Mouse (Mus musculus) forebrain, embryonic 14.5 days (tissue): ENCODE results near the gene Rflna. TPM values are rescaled to one million over a fixed set of nuclear protein-coding genes. Genes with fewer than 3 reads are reported as not detected.

Experiments
- ATAC-seq: fragments of 200-750 bp; cut with Nextera tagmentation; 2 replicates; pipeline ENCODE4 v1.8.0; 2017; ENCODE audit warnings: mild to moderate bottlenecking, moderate library complexity
- DNase-seq: peaks from one replicate; pipeline ENCODE4 v3.0.0-alpha.2; 2015; ENCODE audit warnings: low spot score
- H3K27ac ChIP-seq: fragments of 300-500 bp; sonication (generic); 2 replicates; pipeline ENCODE4 v1.5.1; 2014; ENCODE audit warnings: low read depth, mild to moderate bottlenecking, control low read depth, low read length, moderate library complexity
- H3K27me3 ChIP-seq: fragments of 300-500 bp; sonication (generic); replicated peaks from 2 replicates; pipeline ENCODE4 v1.6.1; 2014; ENCODE audit warnings: low read length, control low read depth, mixed read lengths; ENCODE audit not compliant: control insufficient read depth, insufficient read depth
- H3K36me3 ChIP-seq: fragments of 300-500 bp; sonication (generic); 2 replicates; pipeline ENCODE4 v1.6.1; 2014; ENCODE audit warnings: low read length, control low read depth; ENCODE audit not compliant: control insufficient read depth, insufficient read depth
- H3K4me1 ChIP-seq: fragments of 300-500 bp; sonication (generic); 2 replicates; pipeline ENCODE4 v1.6.1; 2014; ENCODE audit warnings: antibody characterized with exemption, low read length, control low read depth; ENCODE audit not compliant: control insufficient read depth, insufficient read depth
- H3K4me2 ChIP-seq: fragments of 300-500 bp; sonication (generic); 2 replicates; pipeline ENCODE4 v1.6.1; 2014; ENCODE audit warnings: mild to moderate bottlenecking, control low read depth, low read length
- H3K4me3 ChIP-seq: fragments of 300-500 bp; sonication (generic); 2 replicates; pipeline ENCODE4 v1.5.1; 2014; ENCODE audit warnings: low read depth, low read length, control low read depth
- H3K9ac ChIP-seq: fragments of 300-500 bp; sonication (generic); 2 replicates; pipeline ENCODE4 v1.6.1; 2014; ENCODE audit warnings: mild to moderate bottlenecking, low read length, control low read depth, moderate library complexity
- H3K9me3 ChIP-seq: fragments of 300-500 bp; sonication (generic); replicated peaks from 2 replicates; pipeline ENCODE4 v1.6.1; 2016; ENCODE audit warnings: low read length, control low read depth, mixed read lengths; ENCODE audit not compliant: control insufficient read depth
- WGBS: fragments of 180-500 bp; shearing (Covaris S2); extraction: QIAGEN DNeasy Blood & Tissue Kit; methylation state at CpG from one replicate; pipeline ENCODE4 v1.1.7; 2014; 5-methylcytosine and 5-hydroxymethylcytosine counted together
- polyA plus RNA-seq: library from polyadenylated mRNA; unstranded; fragments of >200 nt; fragmentation: Nextera tagmentation; extraction: Ambion mirVana; gene quantifications from 2 replicates; pipeline ENCODE4 v1.2.1, GENCODE M21; 2014

Rflna gene
- polyA plus RNA-seq, 1 experiment from 2014 or later, result 3.2 TPM

GRCm38 (mm10) chr5:124997913-124998312 lies 5.1 kb upstream of the Rflna start:
- H3K9ac ChIP-seq, result no peak overlapping the region
- no peaks in the 10 kb centered on the region for H3K36me3 ChIP-seq
- no peak for DNase-seq
- ATAC-seq, result no peak
- no peaks in the 10 kb centered on the region for H3K4me1 ChIP-seq
- H3K27ac ChIP-seq, result no peak overlapping the region
- no peak overlapping the region for H3K4me3 ChIP-seq
- no peaks in the 10 kb centered on the region for H3K9me3 ChIP-seq
- 0 out of 2 replicates have a peak, but pooled peaks cover 2% of the 10 kb centered on the region for H3K27me3 ChIP-seq
- 87% methylated on average over 4 of the region's 4 CpGs for WGBS
- H3K4me2 ChIP-seq, result no peak overlapping the region

- Histone ChIP-seq H3K4me2 (no peak overlapping the region), H3K27me3 (peaks cover 18% of the 10 kb centered on the region; the same call in 1 of the 2 replicates), H3K36me3 (no peaks in the 10 kb centered on the region), H3K4me3 (no peak overlapping the region), H3K27ac (no peak overlapping the region), H3K4me1 (no peaks in the 10 kb centered on the region; the same call in 1 of the 2 replicates), H3K9me3 (no peaks in the 10 kb centered on the region), H3K9ac (no peak overlapping the region)
- ATAC-seq (no peak), DNase-seq (no peak)
- WGBS, result 89% methylated on average over 10 of the region's 10 CpGs
These were observed 2.2 kb upstream of the Rflna start for GRCm38 (mm10) chr5:125000756-125001250.

- Histone ChIP-seq H3K4me1 (peaks cover 8% of the 10 kb centered on the region; the same call in 1 of the 2 replicates), H3K4me2 (peak overlapping the region; percentile 46), H3K9me3 (no peaks in the 10 kb centered on the region), H3K36me3 (peaks cover under 1% of the 10 kb centered on the region; the same call in 1 of the 2 replicates), H3K4me3 (peak overlapping the region; percentile 21; the same call in 1 of the 2 replicates), H3K27ac (no peak overlapping the region), H3K9ac (peak overlapping the region; percentile 52; the same call in 1 of the 2 replicates), H3K27me3 (peaks cover 18% of the 10 kb centered on the region; the same call in 1 of the 2 replicates)
- ATAC-seq, result no peak
- DNase-seq, result no peak
- WGBS, result 14% methylated on average over 15 of the region's 15 CpGs
These were observed 843 bp downstream of the Rflna start for GRCm38 (mm10) chr5:125003873-125004255.

GRCm38 (mm10) chr5:125005871-125006652 lies 3.0 kb downstream of the Rflna start:
- ATAC-seq, result peak; percentile 18
- Histone ChIP-seq H3K9ac (no peak overlapping the region), H3K4me1 (peaks cover 8% of the 10 kb centered on the region; the same call in 1 of the 2 replicates), H3K4me2 (no peak overlapping the region), H3K9me3 (no peaks in the 10 kb centered on the region), H3K27me3 (peaks cover 18% of the 10 kb centered on the region; the same call in 1 of the 2 replicates), H3K36me3 (peaks cover 20% of the 10 kb centered on the region), H3K4me3 (no peak overlapping the region), H3K27ac (no peak overlapping the region; the same call in 1 of the 2 replicates)
- 60% methylated on average over 9 of the region's 9 CpGs for WGBS
- DNase-seq, result peak; percentile 41

- Histone ChIP-seq H3K36me3 (peaks cover 26% of the 10 kb centered on the region), H3K9me3 (no peaks in the 10 kb centered on the region)
These were observed 3.9 kb downstream of the Rflna start for GRCm38 (mm10) chr5:125006896-125007295.

GRCm38 (mm10) chr5:125011166-125011565 lies 8.1 kb downstream of the Rflna start:
- Histone ChIP-seq H3K27me3 (no peaks in the 10 kb centered on the region), H3K27ac (no peak overlapping the region), H3K4me1 (peaks cover 4% of the 10 kb centered on the region; the same call in 1 of the 2 replicates), H3K36me3 (peaks cover 52% of the 10 kb centered on the region), H3K9ac (no peak overlapping the region), H3K4me3 (no peak overlapping the region), H3K4me2 (no peak overlapping the region), H3K9me3 (no peaks in the 10 kb centered on the region)
- WGBS, result 92% methylated on average over 24 of the region's 24 CpGs
- ATAC-seq (no peak), DNase-seq (no peak)

More at GRCm38 (mm10) chr5:125006896-125007295, 3.9 kb downstream of the Rflna start:
- Histone ChIP-seq H3K27ac (no peak overlapping the region), H3K4me3 (no peak overlapping the region), H3K27me3 (peaks cover 18% of the 10 kb centered on the region; the same call in 1 of the 2 replicates), H3K9ac (no peak overlapping the region), H3K4me1 (peaks cover 8% of the 10 kb centered on the region; the same call in 1 of the 2 replicates), H3K4me2 (no peak overlapping the region)
- WGBS, result 91% methylated on average over 5 of the region's 5 CpGs
- DNase-seq, result no peak
- no peak for ATAC-seq

- H3K9me3 ChIP-seq, result no peaks in the 10 kb centered on the region
- no peaks in the 10 kb centered on the region for H3K27me3 ChIP-seq
- 90% methylated on average over 8 of the region's 8 CpGs for WGBS
- H3K4me2 ChIP-seq, result no peak overlapping the region
- no peak overlapping the region for H3K9ac ChIP-seq
- H3K4me1 ChIP-seq, result no peaks in the 10 kb centered on the region
- no peak overlapping the region for H3K4me3 ChIP-seq
- no peak overlapping the region for H3K27ac ChIP-seq
- H3K36me3 ChIP-seq, result peaks cover 57% of the 10 kb centered on the region
- ATAC-seq, result no peak
- no peak for DNase-seq
These were observed 8.6 kb downstream of the Rflna start for GRCm38 (mm10) chr5:125011628-125012027.

GRCm38 (mm10) chr5:125014497-125014896 lies 11.5 kb downstream of the Rflna start:
- H3K36me3 ChIP-seq, result peaks cover 78% of the 10 kb centered on the region
- no peak overlapping the region for H3K4me3 ChIP-seq
- no peak overlapping the region for H3K4me2 ChIP-seq
- H3K9ac ChIP-seq, result no peak overlapping the region
- H3K4me1 ChIP-seq, result 0 out of 2 replicates have a peak, but pooled peaks cover 3% of the 10 kb centered on the region
- no peaks in the 10 kb centered on the region for H3K9me3 ChIP-seq
- peak overlapping the region; percentile 41; the same call in 1 of the 2 replicates for H3K27ac ChIP-seq
- no peak for DNase-seq
- 53% methylated on average over 7 of the region's 7 CpGs for WGBS
- H3K27me3 ChIP-seq, result no peaks in the 10 kb centered on the region
- ATAC-seq, result no peak
